Mouse (Mus musculus): ENCODE results near the gene Slc38a7. TPM values are rescaled to one million over a fixed set of nuclear protein-coding genes. Genes with fewer than 3 reads are reported as not detected.
A peak's percentile ranks its signal among the peaks of the same experiment; 100 is the strongest.

Slc38a7 gene
- polyA plus RNA-seq, 1 experiment = 25.4 TPM

- TF ChIP-seq POLR2A (IDR thresholded peaks at IDR 0.05; ENCODE audit: borderline replicate concordance, insufficient read depth, low read length) (no peak), CTCF (IDR thresholded peaks at IDR 0.05; ENCODE audit: borderline replicate concordance, insufficient read depth, low read depth, low read length) (no peak)
- no peak for DNase-seq
- 86% methylated on average over 7 of the region's 7 CpGs for WGBS
- H3K4me3 ChIP-seq (replicated peaks; ENCODE audit: insufficient read depth, low read depth, low read length) = no peak overlapping the region
- no peaks in the 10 kb centered on the region for H3K27me3 ChIP-seq (ENCODE audit: control insufficient read depth, insufficient read depth, low read length)
- H3K27ac ChIP-seq (ENCODE audit: insufficient read depth, low read length) = no peak overlapping the region
- H3K4me1 ChIP-seq (ENCODE audit: control insufficient read depth, insufficient read depth, low read length) = no peaks in the 10 kb centered on the region
Measured at GRCm38 (mm10) chr8:95845026-95845425, 8.3 kb downstream of the Slc38a7 start.

GRCm38 (mm10) chr8:95843968-95844367, 9.4 kb downstream of the Slc38a7 start:
- Histone ChIP-seq H3K4me3 (replicated peaks; ENCODE audit: insufficient read depth, low read depth, low read length) (no peak overlapping the region), H3K4me1 (ENCODE audit: control insufficient read depth, insufficient read depth, low read length) (no peaks in the 10 kb centered on the region), H3K27ac (ENCODE audit: insufficient read depth, low read length) (no peak overlapping the region), H3K27me3 (ENCODE audit: control insufficient read depth, insufficient read depth, low read length) (no peaks in the 10 kb centered on the region)
- no peak for DNase-seq
- WGBS = 90% methylated on average over 6 of the region's 6 CpGs
- no peak for TF ChIP-seq CTCF (IDR thresholded peaks at IDR 0.05; ENCODE audit: borderline replicate concordance, insufficient read depth, low read depth, low read length)
- no peak for TF ChIP-seq POLR2A (IDR thresholded peaks at IDR 0.05; ENCODE audit: borderline replicate concordance, insufficient read depth, low read length)

GRCm38 (mm10) chr8:95841436-95841835, 11.9 kb downstream of the Slc38a7 start:
- DNase-seq = no peak
- Histone ChIP-seq H3K4me3 (replicated peaks; ENCODE audit: insufficient read depth, low read depth, low read length) (no peak overlapping the region), H3K4me1 (ENCODE audit: control insufficient read depth, insufficient read depth, low read length) (no peaks in the 10 kb centered on the region), H3K27me3 (ENCODE audit: control insufficient read depth, insufficient read depth, low read length) (no peaks in the 10 kb centered on the region), H3K27ac (ENCODE audit: insufficient read depth, low read length) (no peak overlapping the region)
- no peak for TF ChIP-seq POLR2A (IDR thresholded peaks at IDR 0.05; ENCODE audit: borderline replicate concordance, insufficient read depth, low read length)
- no peak for TF ChIP-seq CTCF (IDR thresholded peaks at IDR 0.05; ENCODE audit: borderline replicate concordance, insufficient read depth, low read depth, low read length)
- WGBS = 92% methylated on average over 15 of the region's 15 CpGs

GRCm38 (mm10) chr8:95839289-95839688, 14.1 kb downstream of the Slc38a7 start:
- DNase-seq = no peak
- H3K27me3 ChIP-seq (ENCODE audit: control insufficient read depth, insufficient read depth, low read length) = no peaks in the 10 kb centered on the region
- over 99% methylated on average over 4 of the region's 4 CpGs for WGBS

GRCm38 (mm10) chr8:95837266-95837665, 16.1 kb downstream of the Slc38a7 start:
- TF ChIP-seq POLR2A (IDR thresholded peaks at IDR 0.05; ENCODE audit: borderline replicate concordance, insufficient read depth, low read length) (no peak), CTCF (IDR thresholded peaks at IDR 0.05; ENCODE audit: borderline replicate concordance, insufficient read depth, low read depth, low read length) (no peak)
- H3K4me3 ChIP-seq (replicated peaks; ENCODE audit: insufficient read depth, low read depth, low read length) = no peak overlapping the region
- H3K27me3 ChIP-seq (ENCODE audit: control insufficient read depth, insufficient read depth, low read length) = no peaks in the 10 kb centered on the region
- H3K4me1 ChIP-seq (ENCODE audit: control insufficient read depth, insufficient read depth, low read length) = no peaks in the 10 kb centered on the region
- no peak for DNase-seq
- no peak overlapping the region for H3K27ac ChIP-seq (ENCODE audit: insufficient read depth, low read length)
- WGBS = 92% methylated on average over 10 of the region's 10 CpGs

More at GRCm38 (mm10) chr8:95839289-95839688, 14.1 kb downstream of the Slc38a7 start:
- H3K4me3 ChIP-seq (replicated peaks; ENCODE audit: insufficient read depth, low read depth, low read length) = no peak overlapping the region
- TF ChIP-seq CTCF (IDR thresholded peaks at IDR 0.05; ENCODE audit: borderline replicate concordance, insufficient read depth, low read depth, low read length) (no peak), POLR2A (IDR thresholded peaks at IDR 0.05; ENCODE audit: borderline replicate concordance, insufficient read depth, low read length) (no peak)
- H3K4me1 ChIP-seq (ENCODE audit: control insufficient read depth, insufficient read depth, low read length) = no peaks in the 10 kb centered on the region
- H3K27ac ChIP-seq (ENCODE audit: insufficient read depth, low read length) = no peak overlapping the region

GRCm38 (mm10) chr8:95835891-95836290, 17.4 kb downstream of the Slc38a7 start:
- Histone ChIP-seq H3K4me3 (replicated peaks; ENCODE audit: insufficient read depth, low read depth, low read length) (no peak overlapping the region), H3K4me1 (ENCODE audit: control insufficient read depth, insufficient read depth, low read length) (no peaks in the 10 kb centered on the region), H3K27me3 (ENCODE audit: control insufficient read depth, insufficient read depth, low read length) (no peaks in the 10 kb centered on the region), H3K27ac (ENCODE audit: insufficient read depth, low read length) (no peak overlapping the region)
- 72% methylated on average over 4 of the region's 4 CpGs for WGBS
- no peak for TF ChIP-seq CTCF (IDR thresholded peaks at IDR 0.05; ENCODE audit: borderline replicate concordance, insufficient read depth, low read depth, low read length)
- TF ChIP-seq POLR2A (IDR thresholded peaks at IDR 0.05; ENCODE audit: borderline replicate concordance, insufficient read depth, low read length) = no peak
- DNase-seq = no peak

GRCm38 (mm10) chr8:95833435-95833984, 19.8 kb downstream of the Slc38a7 start:
- TF ChIP-seq CTCF (IDR thresholded peaks at IDR 0.05; ENCODE audit: borderline replicate concordance, insufficient read depth, low read depth, low read length) = no peak
- no peak for TF ChIP-seq POLR2A (IDR thresholded peaks at IDR 0.05; ENCODE audit: borderline replicate concordance, insufficient read depth, low read length)
- no peaks in the 10 kb centered on the region for H3K27me3 ChIP-seq (ENCODE audit: control insufficient read depth, insufficient read depth, low read length)
- WGBS = 7% methylated on average over 16 of the region's 16 CpGs
- DNase-seq = no peak
- H3K4me1 ChIP-seq (ENCODE audit: control insufficient read depth, insufficient read depth, low read length) = no peaks in the 10 kb centered on the region
- no peak overlapping the region for H3K27ac ChIP-seq (ENCODE audit: insufficient read depth, low read length)
- no peak overlapping the region for H3K4me3 ChIP-seq (replicated peaks; ENCODE audit: insufficient read depth, low read depth, low read length)

- WGBS = 26% methylated on average over 16 of the region's 16 CpGs
- Histone ChIP-seq H3K4me3 (replicated peaks; ENCODE audit: insufficient read depth, low read depth, low read length) (no peak overlapping the region), H3K4me1 (ENCODE audit: control insufficient read depth, insufficient read depth, low read length) (no peaks in the 10 kb centered on the region), H3K27me3 (ENCODE audit: control insufficient read depth, insufficient read depth, low read length) (no peaks in the 10 kb centered on the region), H3K27ac (ENCODE audit: insufficient read depth, low read length) (no peak overlapping the region)
- TF ChIP-seq CTCF (IDR thresholded peaks at IDR 0.05; ENCODE audit: borderline replicate concordance, insufficient read depth, low read depth, low read length) = peak; percentile 89
- TF ChIP-seq POLR2A (IDR thresholded peaks at IDR 0.05; ENCODE audit: borderline replicate concordance, insufficient read depth, low read length) = no peak
- DNase-seq = peak; percentile 74 to 88
Measured at GRCm38 (mm10) chr8:95832603-95833434, 20.5 kb downstream of the Slc38a7 start.

Measured in cerebellum, adult 2 months (tissue).